Mouse (Mus musculus): ENCODE measurements around the gene Trip6.

Trip6 gene

DNA sequence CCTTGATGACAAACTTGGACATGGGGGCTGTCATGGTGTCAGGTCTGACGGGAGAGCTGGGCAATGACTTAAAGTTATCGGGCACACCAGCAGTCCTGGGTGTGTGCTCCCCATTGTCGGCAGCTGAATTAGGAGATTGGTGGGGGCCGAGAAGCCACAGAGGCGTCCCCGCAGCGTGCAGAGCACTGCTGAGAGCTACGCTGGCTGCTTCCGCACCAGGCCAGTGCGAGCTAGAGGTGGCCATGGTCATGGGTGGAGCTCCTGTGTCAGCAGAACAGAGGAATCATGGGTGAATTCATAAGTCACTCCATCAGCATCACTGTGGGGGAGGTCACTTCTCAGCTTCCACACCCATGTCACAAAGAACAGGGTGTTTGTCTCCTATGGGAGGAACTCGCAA, 49.4 kb downstream of the Trip6 start:
- DNase-seq (ENCODE audit: low spot score), result no peak

GRCm38 (mm10) chr5:137263897-137264720, 50.1 kb downstream of the Trip6 start:
- DNase-seq (ENCODE audit: low spot score), result no peak
